Mouse (Mus musculus) heart, postnatal 14 days (tissue): ENCODE measurements around the gene Rxfp4. TPM values are rescaled to one million over a fixed set of nuclear protein-coding genes. Genes with fewer than 3 reads are reported as not detected.

Experiments
- DNase-seq, 2 experiments: peaks; one replicate each; pipeline ENCODE4 v3.0.0; 2021 to 2022
- intact Hi-C: fragments of 180-260 bp; cut with DNase I; formaldehyde crosslinking; loops from one replicate; pipeline ENCODE4 v1.15.1; 2025
- total RNA-seq, 2 experiments: library from RNA; stranded (reverse); gene quantifications; 2 replicates each; pipeline ENCODE4 v1.2.3; 2021

Rxfp4 gene
- total RNA-seq, 2 experiments from 2014 or later = not detected

- intact Hi-C loops = no loop called here
- no peak for DNase-seq
Observed at GRCm38 (mm10) chr3:88653516-88654370, 801 bp upstream of the Rxfp4 start.

GRCm38 (mm10) chr3:88651669-88652618 lies 998 bp downstream of the Rxfp4 start:
- intact Hi-C loops = no loop called here
- DNase-seq = peak in 1 of 2 experiments; percentile 5

- intact Hi-C loops = no loop called here
- DNase-seq = peak; percentile 4 to 6
Observed at GRCm38 (mm10) chr3:88650713-88651504, 2.0 kb downstream of the Rxfp4 start.

GRCm38 (mm10) chr3:88649967-88650366 lies 3.0 kb downstream of the Rxfp4 start:
- no peak for DNase-seq
- intact Hi-C loops = no loop called here

- no peak for DNase-seq
- intact Hi-C loops = no loop called here
Observed at GRCm38 (mm10) chr3:88649186-88649585, 3.8 kb downstream of the Rxfp4 start.

GRCm38 (mm10) chr3:88648452-88649168 lies 4.3 kb downstream of the Rxfp4 start:
- intact Hi-C loops = no loop called here

GRCm38 (mm10) chr3:88647779-88648413 lies 5.0 kb downstream of the Rxfp4 start:
- no peak for DNase-seq
- intact Hi-C loops = no loop called here

More at GRCm38 (mm10) chr3:88648452-88649168, 4.3 kb downstream of the Rxfp4 start:
- peak in 1 of 2 experiments; percentile 3 for DNase-seq

- intact Hi-C loops = no loop called here
- no peak for DNase-seq
Observed at GRCm38 (mm10) chr3:88647076-88647475, 5.9 kb downstream of the Rxfp4 start.

- intact Hi-C loops = no loop called here
- no peak for DNase-seq
Observed at GRCm38 (mm10) chr3:88646426-88646995, 6.4 kb downstream of the Rxfp4 start.

GRCm38 (mm10) chr3:88645937-88646336 lies 7.0 kb downstream of the Rxfp4 start:
- no peak for DNase-seq
- intact Hi-C loops = no loop called here

- intact Hi-C loops = no loop called here
- DNase-seq = no peak
Observed at GRCm38 (mm10) chr3:88643078-88643477, 9.9 kb downstream of the Rxfp4 start.

- peak; percentile 58 to 72 for DNase-seq
- intact Hi-C loops = no loop called here
Observed at GRCm38 (mm10) chr3:88640676-88641075, 12.3 kb downstream of the Rxfp4 start.

- DNase-seq = no peak
- intact Hi-C loops = no loop called here
Observed at GRCm38 (mm10) chr3:88639239-88639638, 13.7 kb downstream of the Rxfp4 start.

- intact Hi-C loops = loop anchor here (2.0 kb wide), 1 partner anchor 18 kb away; no protein-coding TSS in a partner anchor
- peak in 1 of 2 experiments; percentile 5 for DNase-seq
Observed at GRCm38 (mm10) chr3:88637134-88637533, 15.8 kb downstream of the Rxfp4 start.

- peak in 1 of 2 experiments; percentile 4 for DNase-seq
- intact Hi-C loops = loop anchor here (2.0 kb wide), 1 partner anchor 18 kb away; no protein-coding TSS in a partner anchor
Observed at GRCm38 (mm10) chr3:88636555-88636986, 16.4 kb downstream of the Rxfp4 start.

- intact Hi-C loops = loop anchor here (2.0 kb wide), 1 partner anchor 17 kb away; no protein-coding TSS in a partner anchor
- peak in 1 of 2 experiments; percentile 2 for DNase-seq
Observed at GRCm38 (mm10) chr3:88635506-88636275, 17.3 kb downstream of the Rxfp4 start.

GRCm38 (mm10) chr3:88633056-88633455 lies 19.9 kb downstream of the Rxfp4 start:
- no peak for DNase-seq
- intact Hi-C loops = no loop called here
